Comparison of ENCODE assay signal across 14 mouse cellular contexts in the genomic region with DNA sequence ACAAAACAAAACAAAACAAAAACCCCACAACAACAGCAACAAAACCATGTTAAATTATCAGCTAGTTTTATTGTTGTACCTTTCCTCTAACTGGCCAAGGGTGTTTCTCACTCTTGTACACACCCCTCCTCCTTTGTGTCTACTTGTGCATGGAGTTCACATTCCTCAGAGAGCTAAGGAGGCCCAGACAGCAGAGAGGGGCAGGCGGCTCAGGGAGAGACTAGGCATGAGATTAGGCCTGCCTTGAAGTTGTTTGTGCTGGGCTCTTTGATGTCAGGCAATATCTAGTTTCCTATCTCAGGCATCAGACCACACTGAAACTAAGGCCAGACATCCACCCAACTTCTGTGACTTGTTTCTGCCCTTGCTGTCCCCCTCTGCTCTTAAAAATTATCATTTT. TPM values are rescaled to one million over a fixed set of nuclear protein-coding genes. Genes with fewer than 3 reads are reported as not detected.
DNase-seq lines count a peak whose midpoint lies in the region; ATAC-seq and TF ChIP-seq lines count a peak whose summit lies in the region.
"Had no signal": no experiment of that assay in that cellular context is flagged by ENCODE, and none has a peak within 500 bp of the region (broad histone marks: within the 10 kb centered on the region; RNA-seq: fewer than 3 reads in every experiment).

No protein-coding gene starts in this region.

- H3K4me2 ChIP-seq in heart, embryonic 12.5 days, result no peak overlapping the region
- no peak overlapping the region for H3K4me2 ChIP-seq in heart, embryonic 11.5 days
- H3K4me2 ChIP-seq in embryonic facial prominence, embryonic 11.5 days (ENCODE audit: low read depth, low read length), result no peak overlapping the region
- H3K4me2 ChIP-seq in lung, postnatal 0 days (replicated peaks; ENCODE audit: low read depth, low read length), result no peak overlapping the region
- H3K4me2 ChIP-seq: heart, embryonic 15.5 days; hindbrain, embryonic 15.5 days; limb, embryonic 13.5 days had no signal

- H3K27me3 ChIP-seq in heart, embryonic 12.5 days (replicated peaks), result no peaks in the 10 kb centered on the region
- H3K27me3 ChIP-seq in heart, embryonic 11.5 days (ENCODE audit: control insufficient read depth, insufficient read depth, low read length), result no peaks in the 10 kb centered on the region
- H3K27me3 ChIP-seq in embryonic facial prominence, embryonic 11.5 days (ENCODE audit: control insufficient read depth, insufficient read depth, low read length), result no peaks in the 10 kb centered on the region
- H3K27me3 ChIP-seq in lung, postnatal 0 days (replicated peaks; ENCODE audit: insufficient read depth, low read length), result no peaks in the 10 kb centered on the region
- H3K27me3 ChIP-seq: heart, embryonic 15.5 days; hindbrain, embryonic 15.5 days; limb, embryonic 13.5 days had no signal

- 5% methylated on average over 1 of the region's 1 CpGs for WGBS in heart, embryonic 12.5 days
- 0% methylated on average over 1 of the region's 1 CpGs for WGBS in heart, embryonic 11.5 days (ENCODE audit: insufficient replicate concordance)
- 23% methylated on average over 1 of the region's 1 CpGs for WGBS in embryonic facial prominence, embryonic 11.5 days
- WGBS in lung, postnatal 0 days, result 23% methylated on average over 1 of the region's 1 CpGs

- TF ChIP-seq CTCF in lung, postnatal 0 days (IDR thresholded peaks at IDR 0.05), result no peak

- H3K9me3 ChIP-seq in heart, embryonic 12.5 days (replicated peaks), result no peaks in the 10 kb centered on the region
- H3K9me3 ChIP-seq in heart, embryonic 11.5 days (replicated peaks; ENCODE audit: control insufficient read depth, low read length), result no peaks in the 10 kb centered on the region
- H3K9me3 ChIP-seq in embryonic facial prominence, embryonic 11.5 days (replicated peaks; ENCODE audit: control insufficient read depth, low read length), result no peaks in the 10 kb centered on the region
- H3K9me3 ChIP-seq in lung, postnatal 0 days (ENCODE audit: low read length), result no peaks in the 10 kb centered on the region
- H3K9me3 ChIP-seq: heart, embryonic 15.5 days; hindbrain, embryonic 15.5 days; limb, embryonic 13.5 days had no signal

- TF ChIP-seq EP300 in lung, postnatal 0 days (IDR thresholded peaks at IDR 0.05), result peak; percentile 72

- peak; percentile 15 for DNase-seq in CD4-positive helper T cell, adult 2 months (ENCODE audit: low read depth, low spot score)
- peak; percentile 46 for DNase-seq in embryonic facial prominence, embryonic 11.5 days (ENCODE audit: low spot score)
- DNase-seq in lung, postnatal 0 days (ENCODE audit: low spot score), result peak; percentile 74
- no peak for DNase-seq in frontal cortex, postnatal 14 days (ENCODE audit: low spot score in 2 of 2)
- DNase-seq in cerebellum, postnatal 4 days (ENCODE audit: low spot score in 2 of 2), result no peak
- DNase-seq: cerebellum, adult 11-12 months; kidney, adult 8-10 months; thymus, adult 2 months had no signal

- peaks cover 43% of the 10 kb centered on the region for H3K4me1 ChIP-seq in heart, embryonic 12.5 days (replicated peaks)
- peaks cover 9% of the 10 kb centered on the region for H3K4me1 ChIP-seq in heart, embryonic 11.5 days (ENCODE audit: control insufficient read depth, insufficient read depth, low read length)
- no peaks in the 10 kb centered on the region for H3K4me1 ChIP-seq in embryonic facial prominence, embryonic 11.5 days (ENCODE audit: control insufficient read depth, insufficient read depth, low read length)
- H3K4me1 ChIP-seq in lung, postnatal 0 days (ENCODE audit: insufficient read depth, low read depth, low read length), result peaks cover 3% of the 10 kb centered on the region; the same call in 1 of the 2 replicates
- H3K4me1 ChIP-seq: hindbrain, embryonic 15.5 days had no signal

- no peaks in the 10 kb centered on the region for H3K36me3 ChIP-seq in heart, embryonic 12.5 days
- H3K36me3 ChIP-seq in heart, embryonic 11.5 days (ENCODE audit: control insufficient read depth, insufficient read depth, low read length), result no peaks in the 10 kb centered on the region
- H3K36me3 ChIP-seq in embryonic facial prominence, embryonic 11.5 days (replicated peaks; ENCODE audit: control insufficient read depth, insufficient read depth, low read depth, low read length), result no peaks in the 10 kb centered on the region
- H3K36me3 ChIP-seq in lung, postnatal 0 days (ENCODE audit: insufficient read depth, low read length), result no peaks in the 10 kb centered on the region
- H3K36me3 ChIP-seq: heart, embryonic 15.5 days; hindbrain, embryonic 15.5 days; limb, embryonic 13.5 days had no signal

- no peak overlapping the region for H3K9ac ChIP-seq in heart, embryonic 12.5 days
- H3K9ac ChIP-seq in heart, embryonic 11.5 days (ENCODE audit: low read depth, low read length), result no peak overlapping the region
- no peak overlapping the region for H3K9ac ChIP-seq in embryonic facial prominence, embryonic 11.5 days (replicated peaks; ENCODE audit: low read length)
- H3K9ac ChIP-seq in lung, postnatal 0 days (replicated peaks; ENCODE audit: low read depth), result no peak overlapping the region
- H3K9ac ChIP-seq: heart, embryonic 15.5 days; hindbrain, embryonic 15.5 days; limb, embryonic 13.5 days had no signal

- peak; percentile 47; the same call in 1 of the 2 replicates for ATAC-seq in heart, embryonic 12.5 days (ENCODE audit: insufficient number of reproducible peaks, low FRiP score)
- no peak for ATAC-seq in heart, embryonic 11.5 days (replicated peaks; ENCODE audit: insufficient number of reproducible peaks, low FRiP score, low TSS enrichment)
- ATAC-seq in embryonic facial prominence, embryonic 11.5 days (replicated peaks; ENCODE audit: insufficient number of reproducible peaks, low FRiP score, low TSS enrichment, low read depth), result no peak
- ATAC-seq in lung, postnatal 0 days, result peak; percentile 66
- no peak for ATAC-seq in CD4-positive, CD25-positive, alpha-beta regulatory T cell, adult 4 months

- no peak overlapping the region for H3K4me3 ChIP-seq in heart, embryonic 12.5 days
- no peak overlapping the region for H3K4me3 ChIP-seq in heart, embryonic 11.5 days (ENCODE audit: low read depth, low read length)
- H3K4me3 ChIP-seq in embryonic facial prominence, embryonic 11.5 days (ENCODE audit: low read depth, low read length), result no peak overlapping the region
- no peak overlapping the region for H3K4me3 ChIP-seq in lung, postnatal 0 days (ENCODE audit: low read depth, low read length)
- H3K4me3 ChIP-seq: heart, embryonic 15.5 days; hindbrain, embryonic 15.5 days; limb, embryonic 13.5 days had no signal

- H3K27ac ChIP-seq in heart, embryonic 12.5 days (ENCODE audit: poor library complexity, severe bottlenecking), result no peak overlapping the region
- no peak overlapping the region for H3K27ac ChIP-seq in heart, embryonic 11.5 days (ENCODE audit: low read depth, low read length)
- H3K27ac ChIP-seq in embryonic facial prominence, embryonic 11.5 days (replicated peaks; ENCODE audit: low read depth, low read length), result no peak overlapping the region
- H3K27ac ChIP-seq in lung, postnatal 0 days (ENCODE audit: low read length), result 0 out of 2 replicates have a peak overlapping the region, but pooled peaks have one; percentile 47
- H3K27ac ChIP-seq: heart, embryonic 15.5 days; hindbrain, embryonic 15.5 days; limb, embryonic 13.5 days had no signal

RNA-seq across cellular contexts. Expression of a gene that starts 10.2 kb away (rescaled TPM):
- 6.4 and 8.1 TPM in 2 replicates for polyA plus RNA-seq in heart, embryonic 12.5 days (2016; fragmentation: Nextera tagmentation; extraction: Ambion mirVana)
- 9.8 and 11.2 TPM in 2 replicates for polyA plus RNA-seq in heart, embryonic 11.5 days (2014; fragmentation: Nextera tagmentation; extraction: Ambion mirVana)
- polyA plus RNA-seq in embryonic facial prominence, embryonic 11.5 days (2014; fragmentation: Nextera tagmentation; extraction: Ambion mirVana), result 5.7 and 6.2 TPM in 2 replicates
- 60.9 and 66.6 TPM in 2 replicates for polyA plus RNA-seq in lung, postnatal 0 days (2015; fragmentation: Nextera tagmentation; extraction: Ambion mirVana)
- under 1 TPM in 1 of 2 experiments, not detected in 1; 0.81 TPM for polyA plus RNA-seq in CD4-positive, CD25-positive, alpha-beta regulatory T cell, adult 4 months (2017; shearing (Covaris generic))

RNA-seq across cellular contexts. Expression of a gene that starts 41.8 kb away (rescaled TPM):
- 161 and 176 TPM in 2 replicates for polyA plus RNA-seq in heart, embryonic 12.5 days (2016; fragmentation: Nextera tagmentation; extraction: Ambion mirVana)
- polyA plus RNA-seq in heart, embryonic 11.5 days (2014; fragmentation: Nextera tagmentation; extraction: Ambion mirVana), result 178 and 181 TPM in 2 replicates
- 184 and 206 TPM in 2 replicates for polyA plus RNA-seq in embryonic facial prominence, embryonic 11.5 days (2014; fragmentation: Nextera tagmentation; extraction: Ambion mirVana)
- 110 and 111 TPM in 2 replicates for polyA plus RNA-seq in lung, postnatal 0 days (2015; fragmentation: Nextera tagmentation; extraction: Ambion mirVana)
- 100 to 1,000 TPM; 142 to 150 TPM for polyA plus RNA-seq in CD4-positive, CD25-positive, alpha-beta regulatory T cell, adult 4 months (2017; shearing (Covaris generic))

RNA-seq across cellular contexts. Expression of a gene that starts 41.8 kb away (rescaled TPM):
- 68.8 and 72.1 TPM in 2 replicates for polyA plus RNA-seq in heart, embryonic 12.5 days (2016; fragmentation: Nextera tagmentation; extraction: Ambion mirVana)
- 71.7 and 73.5 TPM in 2 replicates for polyA plus RNA-seq in heart, embryonic 11.5 days (2014; fragmentation: Nextera tagmentation; extraction: Ambion mirVana)
- polyA plus RNA-seq in embryonic facial prominence, embryonic 11.5 days (2014; fragmentation: Nextera tagmentation; extraction: Ambion mirVana), result 144 and 148 TPM in 2 replicates
- 108 and 112 TPM in 2 replicates for polyA plus RNA-seq in lung, postnatal 0 days (2015; fragmentation: Nextera tagmentation; extraction: Ambion mirVana)
- 10 to 100 TPM; 94.0 to 96.9 TPM for polyA plus RNA-seq in CD4-positive, CD25-positive, alpha-beta regulatory T cell, adult 4 months (2017; shearing (Covaris generic))

Comparison
In these comparisons a context has a peak if more than half of its experiments do, and no peak if none do; other contexts are left out.
1. ATAC-seq: peak in heart, embryonic 12.5 days (single experiment) and lung, postnatal 0 days (single experiment); none in heart, embryonic 11.5 days (single experiment), embryonic facial prominence, embryonic 11.5 days (single experiment) and CD4-positive, CD25-positive, alpha-beta regulatory T cell, adult 4 months (single experiment).
2. DNase-seq: peak in CD4-positive helper T cell, adult 2 months (single experiment), embryonic facial prominence, embryonic 11.5 days (single experiment) and lung, postnatal 0 days (single experiment); none in frontal cortex, postnatal 14 days (0 of 2) and cerebellum, postnatal 4 days (0 of 2).